Mouse (Mus musculus) heart, embryonic 11.5 days (tissue): ENCODE results near the gene Gm11032. TPM values are rescaled to one million over a fixed set of nuclear protein-coding genes. Genes with fewer than 3 reads are reported as not detected.

Source experiments
- ATAC-seq: fragments of 200-750 bp; cut with Nextera tagmentation; replicated peaks from 2 replicates; pipeline ENCODE4 v1.8.0; 2017; ENCODE audit warnings: moderate library complexity; ENCODE audit not compliant: insufficient number of reproducible peaks, low FRiP score, low TSS enrichment
- H3K27ac ChIP-seq: fragments of 300-500 bp; sonication (generic); 2 replicates; pipeline ENCODE4 v1.5.1; 2014; ENCODE audit warnings: mild to moderate bottlenecking, low read depth, low read length
- H3K27me3 ChIP-seq: fragments of 300-500 bp; sonication (generic); 2 replicates; pipeline ENCODE4 v1.6.1; 2014; ENCODE audit warnings: mild to moderate bottlenecking, low read length, mixed read lengths; ENCODE audit not compliant: control insufficient read depth, insufficient read depth
- H3K36me3 ChIP-seq: fragments of 300-500 bp; sonication (generic); 2 replicates; pipeline ENCODE4 v1.6.1; 2014; ENCODE audit warnings: mild to moderate bottlenecking, low read length, moderate library complexity, mixed read lengths; ENCODE audit not compliant: control insufficient read depth, insufficient read depth
- H3K4me1 ChIP-seq: fragments of 300-500 bp; sonication (generic); 2 replicates; pipeline ENCODE4 v1.6.1; 2014; ENCODE audit warnings: low read length; ENCODE audit not compliant: control insufficient read depth, insufficient read depth
- H3K4me2 ChIP-seq: fragments of 300-500 bp; sonication (generic); 2 replicates; pipeline ENCODE4 v1.6.1; 2014; ENCODE audit warnings: mild to moderate bottlenecking, moderate library complexity
- H3K4me3 ChIP-seq: fragments of 300-500 bp; sonication (generic); 2 replicates; pipeline ENCODE4 v1.5.1; 2014; ENCODE audit warnings: low read depth, low read length
- H3K9ac ChIP-seq: fragments of 300-500 bp; sonication (generic); 2 replicates; pipeline ENCODE4 v1.6.1; 2014; ENCODE audit warnings: mild to moderate bottlenecking, low read depth, low read length, moderate library complexity
- H3K9me3 ChIP-seq: fragments of 300-500 bp; sonication (generic); replicated peaks from 2 replicates; pipeline ENCODE4 v1.6.1; 2016; ENCODE audit warnings: low read length; ENCODE audit not compliant: control insufficient read depth
- WGBS: fragments of 180-500 bp; shearing (Covaris S2); extraction: QIAGEN DNeasy Blood & Tissue Kit; methylation state at CpG from one replicate; pipeline ENCODE4 v1.1.7; 2014; ENCODE audit not compliant: insufficient replicate concordance; 5-methylcytosine and 5-hydroxymethylcytosine counted together
- polyA plus RNA-seq: library from polyadenylated mRNA; unstranded; fragments of >200 nt; fragmentation: Nextera tagmentation; extraction: Ambion mirVana; gene quantifications from 2 replicates; pipeline ENCODE4 v1.2.1, GENCODE M21; 2014

The Gm11032 gene
- polyA plus RNA-seq, 1 experiment from 2014 or later, result not detected

DNA sequence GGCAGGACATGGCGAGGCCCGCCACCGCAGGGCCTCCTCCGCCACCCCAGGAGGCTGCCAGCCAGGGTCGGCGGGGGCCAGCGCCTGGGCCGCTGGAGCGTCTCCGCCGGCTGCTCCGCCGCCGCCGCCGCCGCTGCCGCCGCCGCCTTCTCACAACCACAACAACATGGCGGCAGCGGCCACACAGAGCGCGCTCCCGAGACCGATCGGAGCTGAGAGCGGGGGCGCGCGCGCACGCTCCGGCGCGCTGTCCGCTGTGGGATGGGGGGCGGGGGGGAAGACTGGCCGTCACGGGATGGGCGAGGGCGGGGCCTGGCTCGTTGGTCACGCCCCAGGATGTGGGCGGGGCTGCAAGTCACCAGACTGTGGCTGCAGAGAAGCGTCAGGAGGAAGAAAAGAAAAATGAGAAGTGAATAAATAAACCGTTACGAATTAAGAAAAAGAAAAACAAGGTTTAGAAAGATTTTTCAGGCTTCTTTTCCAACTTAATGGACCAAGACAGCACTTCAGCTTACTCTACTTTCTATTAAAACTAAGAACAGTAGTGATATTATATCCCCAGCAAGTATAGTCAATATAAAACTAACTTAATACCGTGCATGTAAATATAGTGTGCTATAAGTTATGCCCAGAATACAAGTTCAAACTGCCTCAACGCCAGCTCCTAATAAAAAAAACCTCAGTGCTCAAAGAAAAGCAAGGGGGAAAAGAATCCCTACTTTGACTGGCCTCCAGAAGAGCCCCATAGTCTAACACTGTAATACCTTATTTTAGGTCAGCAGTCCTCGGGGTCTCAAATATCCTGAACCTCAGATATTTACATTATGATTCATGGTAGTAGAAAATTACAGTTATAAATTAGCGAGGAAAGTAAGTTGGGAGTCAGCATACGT lies 25.0 kb upstream of the Gm11032 start, which contains the start of gene Mtmr3:
Mtmr3 (minus strand) TSS at position 256 of the 893 bp plus-strand sequence.
- no peaks in the 10 kb centered on the region for H3K36me3 ChIP-seq
- peak within 1 kb of the TSS; percentile 98 for H3K9ac ChIP-seq
- peak within 1 kb of the TSS; percentile 91 for H3K27ac ChIP-seq
- H3K9me3 ChIP-seq, result no peaks in the 10 kb centered on the region
- peak within 1 kb of the TSS; percentile 73 for H3K4me2 ChIP-seq
- WGBS, result 5% methylated on average over 41 of the region's 53 CpGs
- peak within 1 kb of the TSS; percentile 98 for H3K4me3 ChIP-seq
- ATAC-seq, result peak; percentile 91
- H3K4me1 ChIP-seq, result peaks cover 11% of the 10 kb centered on the region
- no peaks in the 10 kb centered on the region for H3K27me3 ChIP-seq

DNA sequence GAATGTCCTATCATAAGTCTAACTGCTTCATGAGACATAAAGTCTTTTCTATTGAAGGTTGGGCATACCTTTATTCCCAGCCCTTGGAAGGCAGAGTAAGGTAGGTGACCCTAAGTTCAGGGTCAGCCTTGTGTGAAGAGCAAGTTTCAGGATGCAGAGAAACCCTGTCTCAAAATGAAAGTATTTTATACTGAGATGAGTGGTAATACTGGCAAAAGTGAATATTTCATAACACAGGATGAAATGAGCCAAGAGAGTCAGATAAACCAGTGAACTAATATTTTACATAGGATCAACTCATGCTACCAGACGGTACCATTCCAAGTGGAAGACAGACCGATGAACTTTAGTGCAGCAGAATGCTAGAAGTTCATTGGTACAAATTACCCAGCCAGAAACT lies 21.5 kb upstream of the Gm11032 start:
- Histone ChIP-seq H3K27me3 (no peaks in the 10 kb centered on the region), H3K4me3 (no peak overlapping the region), H3K36me3 (no peaks in the 10 kb centered on the region), H3K4me1 (peaks cover 8% of the 10 kb centered on the region), H3K9ac (no peak overlapping the region), H3K4me2 (no peak overlapping the region), H3K9me3 (no peaks in the 10 kb centered on the region), H3K27ac (no peak overlapping the region)
- no peak for ATAC-seq
- WGBS, result 92% methylated on average over 2 of the region's 2 CpGs

DNA sequence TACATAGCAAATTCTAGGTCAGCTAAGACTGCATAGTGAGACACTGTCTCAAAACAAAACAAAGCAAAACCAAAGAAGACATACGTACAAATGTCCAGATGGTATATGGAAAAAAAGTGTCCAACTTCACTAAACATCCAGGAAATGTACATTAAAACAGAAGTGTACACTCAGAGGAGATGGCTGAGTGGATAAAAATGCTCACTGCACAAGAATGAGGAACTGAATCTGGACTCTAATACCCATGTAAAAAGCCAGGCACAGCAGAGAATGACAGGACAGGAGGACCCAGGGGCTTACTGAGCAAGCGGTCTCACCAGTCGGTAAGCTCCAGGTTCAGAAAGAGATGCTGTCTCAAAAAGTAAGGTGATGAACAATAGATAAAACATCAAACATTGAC lies 20.0 kb upstream of the Gm11032 start:
- Histone ChIP-seq H3K4me1 (peaks cover 12% of the 10 kb centered on the region; the same call in 1 of the 2 replicates), H3K4me2 (no peak overlapping the region), H3K36me3 (no peaks in the 10 kb centered on the region), H3K9me3 (no peaks in the 10 kb centered on the region), H3K27me3 (no peaks in the 10 kb centered on the region), H3K27ac (no peak overlapping the region), H3K4me3 (no peak overlapping the region), H3K9ac (no peak overlapping the region)
- no peak for ATAC-seq
- 92% methylated on average over 3 of the region's 3 CpGs for WGBS

DNA sequence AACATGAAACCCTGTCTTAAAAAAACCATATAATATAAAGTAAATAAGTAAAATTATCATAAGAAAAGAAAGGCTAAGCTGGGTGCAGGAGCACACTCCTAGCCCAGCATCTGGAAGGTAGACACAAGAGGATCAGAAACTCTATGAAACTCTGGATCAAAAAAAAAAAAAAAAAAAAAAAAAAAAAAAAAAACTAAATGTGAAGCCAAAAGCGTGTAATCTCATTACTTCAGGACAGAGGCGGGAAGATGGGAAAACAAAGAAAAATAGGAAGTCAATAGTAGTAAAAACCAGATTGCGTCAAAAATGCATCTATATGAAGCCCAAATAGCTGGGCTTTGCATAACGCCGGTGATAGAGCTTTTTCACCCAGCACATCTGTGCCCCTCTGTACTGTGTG lies 18.0 kb upstream of the Gm11032 start:
- Histone ChIP-seq H3K27ac (no peak overlapping the region), H3K4me3 (no peak overlapping the region), H3K9me3 (no peaks in the 10 kb centered on the region), H3K27me3 (no peaks in the 10 kb centered on the region), H3K4me2 (no peak overlapping the region), H3K4me1 (peaks cover 17% of the 10 kb centered on the region; the same call in 1 of the 2 replicates), H3K36me3 (no peaks in the 10 kb centered on the region), H3K9ac (no peak overlapping the region)
- no peak for ATAC-seq
- 89% methylated on average over 5 of the region's 5 CpGs for WGBS

DNA sequence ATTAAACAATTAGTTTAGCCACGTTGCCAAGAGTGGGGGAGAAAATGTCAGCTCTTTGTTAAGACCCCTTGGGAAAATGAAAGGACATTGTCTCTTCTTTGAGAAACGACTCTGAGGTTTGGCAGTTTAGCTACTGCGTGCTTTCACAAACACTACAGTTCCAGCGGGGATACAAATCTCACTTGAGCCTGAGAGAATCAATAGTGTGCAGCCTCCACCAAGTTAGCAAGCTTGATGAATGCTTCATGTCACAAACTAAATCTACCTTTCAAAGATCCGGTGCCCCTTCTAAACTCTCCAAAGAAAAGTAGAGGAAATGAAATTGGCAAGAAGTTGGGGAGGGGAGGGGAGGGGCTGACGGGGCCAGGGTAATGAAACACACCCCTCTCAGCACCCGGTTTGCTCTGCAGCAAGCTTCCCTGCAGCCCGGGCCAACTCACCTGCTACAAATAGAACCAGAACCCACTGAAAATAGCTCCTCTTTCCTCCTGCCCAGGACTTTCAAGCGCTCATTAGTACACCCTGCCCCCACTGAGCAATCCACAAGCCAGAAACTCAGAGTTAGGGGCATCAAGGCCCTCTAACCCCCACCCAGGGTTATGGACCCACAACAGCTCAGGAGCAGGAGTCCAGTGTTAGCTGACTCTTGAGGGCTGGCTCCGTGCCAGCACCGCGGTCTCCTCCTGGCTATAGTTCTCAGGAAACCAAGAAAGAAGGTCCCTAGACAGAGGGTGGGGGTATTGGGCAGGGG lies 17.0 kb upstream of the Gm11032 start:
- ATAC-seq, result no peak
- Histone ChIP-seq H3K4me1 (peaks cover 17% of the 10 kb centered on the region; the same call in 1 of the 2 replicates), H3K27ac (peak overlapping the region; percentile 30; the same call in 1 of the 2 replicates), H3K9ac (peak overlapping the region; percentile 11; the same call in 1 of the 2 replicates), H3K9me3 (no peaks in the 10 kb centered on the region), H3K27me3 (no peaks in the 10 kb centered on the region), H3K36me3 (no peaks in the 10 kb centered on the region), H3K4me2 (peak overlapping the region; percentile 35), H3K4me3 (no peak overlapping the region)
- 44% methylated on average over 12 of the region's 12 CpGs for WGBS

DNA sequence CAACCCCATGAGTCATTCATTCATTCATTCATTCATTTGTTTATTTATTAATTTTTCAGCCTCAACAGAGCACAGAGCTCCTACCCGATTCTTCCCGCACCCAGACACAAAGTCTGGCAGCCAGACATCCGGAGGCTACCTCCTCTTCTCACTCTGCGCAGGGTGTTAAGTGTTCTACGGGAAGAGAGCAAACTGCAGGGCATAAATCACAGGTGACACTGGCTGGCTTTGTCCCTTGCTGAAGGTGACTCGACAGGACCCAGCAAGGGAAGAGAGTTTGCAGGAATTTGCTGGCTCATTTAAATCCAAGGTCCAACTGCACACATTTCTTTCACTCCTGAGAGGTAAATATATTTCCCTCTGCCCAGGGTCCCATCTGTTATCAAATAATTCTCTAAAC lies 15.4 kb upstream of the Gm11032 start:
- no peaks in the 10 kb centered on the region for H3K27me3 ChIP-seq
- no peak for ATAC-seq
- no peaks in the 10 kb centered on the region for H3K9me3 ChIP-seq
- H3K27ac ChIP-seq, result no peak overlapping the region
- H3K36me3 ChIP-seq, result no peaks in the 10 kb centered on the region
- no peak overlapping the region for H3K4me2 ChIP-seq
- no peak overlapping the region for H3K4me3 ChIP-seq
- 29% methylated on average over 6 of the region's 6 CpGs for WGBS
- no peak overlapping the region for H3K9ac ChIP-seq
- H3K4me1 ChIP-seq, result peaks cover 17% of the 10 kb centered on the region; the same call in 1 of the 2 replicates

DNA sequence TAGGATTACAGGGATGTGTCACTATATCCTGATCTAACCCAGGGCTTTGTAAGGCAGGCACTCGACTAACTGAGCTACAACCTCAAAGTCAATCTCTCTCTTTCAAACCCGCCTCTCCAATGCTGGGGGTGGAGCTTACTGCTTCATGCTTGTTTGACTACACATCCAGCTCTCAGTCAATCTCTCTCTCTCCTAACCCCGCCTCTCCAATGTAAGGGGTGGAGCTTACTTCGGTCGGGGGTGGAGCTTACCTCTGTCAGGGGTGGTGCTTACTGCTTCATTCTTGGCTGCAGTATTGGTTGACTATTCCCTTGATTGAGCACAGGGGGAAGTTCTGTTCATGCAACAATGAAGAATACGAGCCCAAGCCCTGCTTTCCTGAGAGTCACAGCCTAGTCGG lies 14.5 kb upstream of the Gm11032 start:
- no peaks in the 10 kb centered on the region for H3K27me3 ChIP-seq
- H3K4me2 ChIP-seq, result no peak overlapping the region
- no peak overlapping the region for H3K4me3 ChIP-seq
- no peak for ATAC-seq
- no peak overlapping the region for H3K9ac ChIP-seq
- no peak overlapping the region for H3K27ac ChIP-seq
- H3K36me3 ChIP-seq, result no peaks in the 10 kb centered on the region
- H3K4me1 ChIP-seq, result peaks cover 17% of the 10 kb centered on the region; the same call in 1 of the 2 replicates
- WGBS, result 50% methylated on average over 7 of the region's 7 CpGs
- H3K9me3 ChIP-seq, result no peaks in the 10 kb centered on the region

DNA sequence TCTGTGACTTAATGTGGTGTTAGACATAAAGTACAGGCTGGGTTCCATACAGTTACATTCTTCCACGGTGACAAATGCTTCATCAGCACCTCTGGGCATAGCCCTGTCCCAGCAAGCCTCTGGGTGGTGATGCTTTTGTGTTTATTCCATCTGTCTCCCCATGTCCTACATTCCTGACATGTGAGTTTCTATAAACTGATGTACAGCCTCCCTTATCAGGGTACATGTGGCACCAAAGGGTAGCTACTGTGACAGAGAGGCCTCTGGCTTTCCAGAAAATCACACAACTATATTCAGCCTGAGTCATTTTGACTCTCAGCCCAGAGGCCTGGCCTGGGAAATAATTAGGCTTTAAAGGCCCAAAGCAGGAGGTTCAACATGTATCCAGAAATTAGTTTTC lies 13.3 kb upstream of the Gm11032 start:
- no peak for ATAC-seq
- 69% methylated on average over 1 of the region's 1 CpGs for WGBS

More for the DNA sequence above, 13.3 kb upstream of the Gm11032 start:
- Histone ChIP-seq H3K4me2 (no peak overlapping the region), H3K27me3 (no peaks in the 10 kb centered on the region), H3K4me1 (peaks cover 18% of the 10 kb centered on the region), H3K9me3 (no peaks in the 10 kb centered on the region), H3K36me3 (no peaks in the 10 kb centered on the region), H3K27ac (peak overlapping the region; percentile 29), H3K9ac (no peak overlapping the region), H3K4me3 (no peak overlapping the region)
